Mouse (Mus musculus) c-Kit-negative CD71-positive TER-119-positive erythroid progenitor cells, embryonic 14.5 days (primary cell): ENCODE data around the gene Gpcpd1.

ENCODE experiments used
- DNase-seq: peaks from one replicate; pipeline ENCODE4 v3.0.0-alpha.2; 2013; ENCODE audit warnings: low read depth, low spot score

Gene Gpcpd1

GRCm38 (mm10) chr2:132517194-132517836 lies 70.2 kb downstream of the Gpcpd1 start:
- no peak for DNase-seq

- DNase-seq, result peak; percentile 69
Observed at GRCm38 (mm10) chr2:132516130-132517030, 71.1 kb downstream of the Gpcpd1 start.

- DNase-seq, result no peak
Observed at GRCm38 (mm10) chr2:132515607-132516006, 71.9 kb downstream of the Gpcpd1 start.

GRCm38 (mm10) chr2:132515076-132515475 lies 72.5 kb downstream of the Gpcpd1 start:
- no peak for DNase-seq

GRCm38 (mm10) chr2:132514353-132514752 lies 73.2 kb downstream of the Gpcpd1 start:
- no peak for DNase-seq

- DNase-seq, result no peak
Observed at GRCm38 (mm10) chr2:132513371-132514181, 74.0 kb downstream of the Gpcpd1 start.

- no peak for DNase-seq
Observed at GRCm38 (mm10) chr2:132512977-132513351, 74.6 kb downstream of the Gpcpd1 start.

GRCm38 (mm10) chr2:132512051-132512976 lies 75.2 kb downstream of the Gpcpd1 start:
- DNase-seq, result no peak

GRCm38 (mm10) chr2:132511011-132511818 lies 76.3 kb downstream of the Gpcpd1 start:
- no peak for DNase-seq

- DNase-seq, result no peak
Observed at GRCm38 (mm10) chr2:132509714-132510113, 77.8 kb downstream of the Gpcpd1 start.

GRCm38 (mm10) chr2:132509261-132509660 lies 78.3 kb downstream of the Gpcpd1 start:
- DNase-seq, result no peak

- DNase-seq, result no peak
Observed at GRCm38 (mm10) chr2:132507521-132507920, 80.0 kb downstream of the Gpcpd1 start.

GRCm38 (mm10) chr2:132507091-132507490 lies 80.4 kb downstream of the Gpcpd1 start:
- no peak for DNase-seq

- no peak for DNase-seq
Observed at GRCm38 (mm10) chr2:132505828-132506227, 81.7 kb downstream of the Gpcpd1 start.

GRCm38 (mm10) chr2:132498344-132498743 lies 89.2 kb downstream of the Gpcpd1 start:
- DNase-seq, result no peak

- DNase-seq, result no peak
Observed at GRCm38 (mm10) chr2:132497412-132498135, 90.0 kb downstream of the Gpcpd1 start.

- no peak for DNase-seq
Observed at GRCm38 (mm10) chr2:132493184-132493583, 94.3 kb downstream of the Gpcpd1 start.

- DNase-seq, result peak; percentile 16
Observed at GRCm38 (mm10) chr2:132485454-132485853, 102.1 kb downstream of the Gpcpd1 start.

GRCm38 (mm10) chr2:132481547-132481946 lies 106.0 kb downstream of the Gpcpd1 start:
- DNase-seq, result no peak
